Mouse (Mus musculus): ENCODE results near the gene Btg2. TPM values are rescaled to one million over a fixed set of nuclear protein-coding genes. Genes with fewer than 3 reads are reported as not detected.
A peak's percentile ranks its signal among the peaks of the same experiment; 100 is the strongest.

The Btg2 gene
- polyA plus RNA-seq, 1 experiment = 19.8 TPM

DNA sequence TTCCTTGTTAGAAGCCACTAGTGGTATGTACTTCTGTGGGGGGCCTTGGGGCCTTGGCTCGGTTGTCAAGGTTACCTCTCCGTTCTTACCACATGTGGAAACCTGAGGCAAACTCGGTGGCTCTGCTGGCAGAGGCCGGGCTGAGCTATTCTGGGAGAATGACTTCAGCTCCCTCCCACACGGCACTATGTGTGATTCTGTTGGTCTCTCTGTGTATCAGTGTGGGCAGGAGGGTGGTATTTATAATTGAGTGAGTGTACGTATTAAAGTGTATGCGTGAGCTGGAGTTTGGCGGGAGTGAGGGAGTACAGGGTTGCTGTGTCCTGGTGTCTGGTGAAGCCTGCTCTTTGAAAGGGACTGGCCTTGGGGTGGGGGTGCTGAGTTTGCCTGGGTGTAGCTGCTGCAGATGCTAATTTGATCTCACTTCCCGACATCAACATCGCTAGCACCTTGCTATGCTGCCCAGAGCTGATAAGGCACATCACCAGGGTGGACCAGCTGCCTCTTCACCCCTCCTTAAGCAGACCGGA is 4.1 kb upstream of the Btg2 start:
- H3K4me3 ChIP-seq (ENCODE audit: insufficient read depth, low read length) = no peak overlapping the region
- H3K27ac ChIP-seq (ENCODE audit: insufficient read depth, low read length) = peak overlapping the region; percentile 54
- TF ChIP-seq CTCF (IDR thresholded peaks at IDR 0.05; ENCODE audit: extremely low read depth, insufficient read depth, low read length) (no peak), POLR2A (IDR thresholded peaks at IDR 0.05; ENCODE audit: extremely low read depth, insufficient read depth, low read length) (no peak)
- peaks cover 12% of the 10 kb centered on the region for H3K4me1 ChIP-seq (ENCODE audit: control insufficient read depth, insufficient read depth, low read length)

DNA sequence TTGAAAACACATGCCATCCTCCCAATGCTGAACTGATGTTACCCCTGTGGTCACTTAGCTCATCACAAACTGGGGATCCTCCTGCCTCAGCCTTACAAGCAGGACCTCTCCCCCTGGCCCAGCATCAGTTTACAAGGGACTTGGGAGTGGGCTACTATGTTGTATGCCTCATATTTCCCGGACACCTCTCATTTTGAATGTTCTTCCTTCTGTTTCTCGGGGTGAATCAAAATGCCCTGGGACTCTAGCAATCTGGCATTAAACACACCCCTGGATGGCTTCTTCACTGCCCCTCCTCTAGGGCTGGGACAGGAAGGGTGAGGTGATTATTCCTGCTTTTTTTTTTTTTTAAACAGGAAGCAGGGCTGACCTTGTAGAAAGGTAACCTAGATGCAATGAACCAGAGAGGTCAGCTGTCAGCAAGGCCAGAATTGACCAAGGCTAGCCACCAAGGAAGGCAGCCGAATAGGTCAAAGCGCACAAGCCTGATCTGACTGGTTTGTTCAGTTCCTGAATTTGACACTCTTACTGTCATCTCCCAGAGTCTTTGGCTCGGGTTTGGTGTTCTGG is 2.0 kb upstream of the Btg2 start:
- TF ChIP-seq CTCF (IDR thresholded peaks at IDR 0.05; ENCODE audit: extremely low read depth, insufficient read depth, low read length) = no peak
- no peak for TF ChIP-seq POLR2A (IDR thresholded peaks at IDR 0.05; ENCODE audit: extremely low read depth, insufficient read depth, low read length)
- Histone ChIP-seq H3K27ac (ENCODE audit: insufficient read depth, low read length) (no peak overlapping the region), H3K4me1 (ENCODE audit: control insufficient read depth, insufficient read depth, low read length) (peaks cover 17% of the 10 kb centered on the region), H3K4me3 (ENCODE audit: insufficient read depth, low read length) (no peak overlapping the region)

DNA sequence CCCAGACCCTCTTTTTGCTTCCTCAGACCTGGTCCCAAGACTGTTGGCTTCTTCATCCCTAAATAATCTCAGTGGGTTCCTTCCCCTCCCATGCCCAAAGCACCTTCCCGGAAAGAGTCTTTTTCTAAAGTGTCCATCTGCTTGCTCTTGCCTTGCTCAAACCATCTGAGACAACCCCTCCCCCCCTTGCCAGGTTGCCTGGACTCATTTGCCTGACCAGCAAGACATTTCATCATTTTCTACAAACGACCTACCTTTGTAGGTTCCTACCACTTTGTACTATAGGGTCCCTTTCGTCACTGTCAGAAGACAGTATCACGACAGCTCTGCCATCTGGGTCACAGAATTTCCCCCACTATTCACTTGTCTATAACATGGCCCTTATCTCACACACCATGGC is 1.5 kb upstream of the Btg2 start:
- Histone ChIP-seq H3K4me3 (ENCODE audit: insufficient read depth, low read length) (no peak overlapping the region), H3K4me1 (ENCODE audit: control insufficient read depth, insufficient read depth, low read length) (peaks cover 17% of the 10 kb centered on the region), H3K27ac (ENCODE audit: insufficient read depth, low read length) (no peak overlapping the region)
- TF ChIP-seq POLR2A (IDR thresholded peaks at IDR 0.05; ENCODE audit: extremely low read depth, insufficient read depth, low read length) (no peak), CTCF (IDR thresholded peaks at IDR 0.05; ENCODE audit: extremely low read depth, insufficient read depth, low read length) (no peak)

DNA sequence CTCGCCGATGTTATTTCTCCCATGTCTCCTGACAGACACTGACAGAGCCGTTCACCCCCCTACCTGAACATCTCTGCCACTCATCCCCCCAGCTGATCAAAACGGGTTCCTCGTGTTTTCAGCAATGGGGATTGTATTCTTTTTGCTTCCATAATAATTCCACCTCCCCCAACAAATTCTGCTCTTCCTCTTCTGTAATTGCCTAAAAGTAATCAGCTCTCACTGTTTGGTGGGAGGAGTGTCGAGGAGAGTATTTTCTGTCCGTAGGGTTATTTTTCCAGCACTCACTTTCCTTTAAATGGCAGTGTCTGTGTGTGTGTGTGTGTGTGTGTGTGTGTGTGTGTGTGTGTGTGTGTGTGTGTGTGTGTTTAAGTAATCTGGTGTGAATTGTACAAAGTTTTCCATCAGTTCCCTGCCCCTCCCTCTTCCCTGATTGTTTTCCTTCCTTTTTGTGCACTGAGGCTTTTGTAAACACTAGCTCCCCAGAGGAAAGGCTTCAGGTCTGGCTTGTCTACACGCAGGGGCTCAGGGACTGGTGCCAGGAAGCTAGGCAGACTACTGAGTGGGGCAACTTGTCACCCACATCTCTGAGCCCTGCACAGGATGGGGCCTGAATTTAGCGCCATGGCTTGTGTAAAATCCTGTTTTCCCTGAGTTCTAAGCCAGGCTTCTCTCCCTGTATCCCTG is 700 bp upstream of the Btg2 start:
- TF ChIP-seq POLR2A (IDR thresholded peaks at IDR 0.05; ENCODE audit: extremely low read depth, insufficient read depth, low read length) = no peak
- no peak for TF ChIP-seq CTCF (IDR thresholded peaks at IDR 0.05; ENCODE audit: extremely low read depth, insufficient read depth, low read length)
- Histone ChIP-seq H3K4me1 (ENCODE audit: control insufficient read depth, insufficient read depth, low read length) (peaks cover 17% of the 10 kb centered on the region), H3K27ac (ENCODE audit: insufficient read depth, low read length) (peak overlapping the region; percentile 99), H3K4me3 (ENCODE audit: insufficient read depth, low read length) (peak overlapping the region; percentile 77)

DNA sequence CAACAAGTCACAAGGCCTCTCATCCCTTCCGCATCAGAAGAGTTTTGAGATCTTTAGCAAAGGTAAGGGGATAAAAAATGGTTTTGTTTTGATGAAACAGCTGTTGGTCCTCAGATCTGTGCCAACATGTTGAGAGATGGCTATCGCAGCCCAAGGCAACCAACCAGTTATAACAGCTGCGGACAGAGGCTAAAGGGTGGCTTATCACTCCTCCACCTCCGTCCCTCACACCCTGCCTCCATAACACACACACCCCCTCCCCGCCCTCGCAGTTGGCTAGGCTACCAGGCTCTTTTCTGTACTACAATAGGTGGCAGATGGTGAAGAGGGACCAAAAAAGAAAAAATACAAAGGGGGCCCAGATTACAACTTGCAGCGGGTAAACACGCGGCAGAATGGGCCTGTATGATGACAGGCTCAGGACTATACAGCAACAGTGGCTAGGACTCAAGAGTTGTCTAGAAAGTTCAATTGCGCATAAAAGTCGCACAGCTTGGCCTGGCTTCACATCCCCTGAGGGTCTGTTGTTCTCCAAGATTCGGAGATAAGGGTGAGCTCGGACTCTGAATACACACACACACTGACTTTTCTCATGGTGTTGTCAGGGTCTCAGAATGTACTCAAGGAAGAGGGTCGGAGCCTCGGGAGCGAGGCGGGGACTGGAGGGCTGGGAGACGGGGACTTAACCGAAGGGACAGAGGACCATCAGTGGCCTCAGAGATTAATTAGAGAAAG is 692 bp downstream of the Btg2 start:
- TF ChIP-seq POLR2A (IDR thresholded peaks at IDR 0.05; ENCODE audit: extremely low read depth, insufficient read depth, low read length) (no peak), CTCF (IDR thresholded peaks at IDR 0.05; ENCODE audit: extremely low read depth, insufficient read depth, low read length) (no peak)
- Histone ChIP-seq H3K4me3 (ENCODE audit: insufficient read depth, low read length) (peak overlapping the region; percentile 77), H3K4me1 (ENCODE audit: control insufficient read depth, insufficient read depth, low read length) (peaks cover 11% of the 10 kb centered on the region), H3K27ac (ENCODE audit: insufficient read depth, low read length) (peak overlapping the region; percentile 30)

DNA sequence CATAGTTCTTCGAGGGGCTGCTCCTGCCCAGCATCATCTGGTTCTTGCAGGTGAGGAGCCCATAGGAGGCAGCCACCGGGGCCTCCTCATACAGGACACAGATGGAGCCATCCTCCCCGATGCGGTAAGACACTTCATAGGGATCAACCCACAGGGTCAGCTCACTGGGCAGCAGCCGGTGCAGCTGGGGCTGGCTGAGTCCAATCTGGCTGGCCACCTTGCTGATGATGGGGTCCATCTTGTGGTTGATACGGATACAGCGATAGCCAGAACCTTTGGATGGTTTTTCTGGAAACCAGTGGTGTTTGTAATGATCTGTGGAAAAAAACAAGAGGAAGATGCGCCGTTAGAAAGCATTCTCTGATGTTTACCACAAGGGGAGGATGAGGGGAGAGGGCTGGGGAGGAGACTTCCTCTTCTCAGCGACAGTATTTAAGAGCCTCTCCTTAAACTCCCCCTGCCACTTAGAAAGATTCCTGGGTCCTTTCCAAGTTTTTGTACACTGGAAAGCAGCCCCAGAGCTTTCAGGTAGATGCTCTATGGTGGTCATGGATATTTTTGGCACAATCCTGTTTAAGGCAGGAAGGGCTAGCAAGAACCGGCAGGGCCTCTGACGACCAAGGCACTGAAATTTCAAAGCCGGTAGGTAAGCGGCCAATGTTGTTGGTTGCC is 1.4 kb downstream of the Btg2 start:
- Histone ChIP-seq H3K27ac (ENCODE audit: insufficient read depth, low read length) (peak overlapping the region; percentile 30), H3K4me1 (ENCODE audit: control insufficient read depth, insufficient read depth, low read length) (peaks cover 6% of the 10 kb centered on the region), H3K4me3 (ENCODE audit: insufficient read depth, low read length) (peak overlapping the region; percentile 77)
- TF ChIP-seq POLR2A (IDR thresholded peaks at IDR 0.05; ENCODE audit: extremely low read depth, insufficient read depth, low read length) = no peak
- TF ChIP-seq CTCF (IDR thresholded peaks at IDR 0.05; ENCODE audit: extremely low read depth, insufficient read depth, low read length) = 0 out of 2 replicates have a peak, but pooled peaks have one; percentile 3

DNA sequence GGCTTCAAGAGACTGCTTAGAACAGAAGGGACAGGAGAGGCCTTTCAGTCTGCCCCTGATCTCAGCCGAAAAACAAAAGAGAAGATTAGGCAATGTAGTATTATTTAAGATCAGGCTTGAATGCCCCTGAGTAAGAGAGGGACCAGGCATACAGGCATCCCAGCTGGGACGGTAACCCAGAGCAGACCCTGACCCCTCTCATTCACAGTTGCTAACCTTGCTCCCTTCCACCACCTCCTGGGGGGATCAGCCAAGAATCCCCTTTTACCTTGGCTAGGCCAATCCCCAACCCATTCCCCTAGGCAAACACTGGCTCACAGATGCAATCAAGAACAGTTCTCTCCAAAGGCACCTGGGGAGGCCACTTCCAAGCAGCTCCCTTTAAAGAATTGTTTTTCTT is 2.1 kb downstream of the Btg2 start:
- Histone ChIP-seq H3K27ac (ENCODE audit: insufficient read depth, low read length) (no peak overlapping the region), H3K4me1 (ENCODE audit: control insufficient read depth, insufficient read depth, low read length) (peaks cover 6% of the 10 kb centered on the region), H3K4me3 (ENCODE audit: insufficient read depth, low read length) (peak overlapping the region; percentile 77; the same call in 1 of the 2 replicates)
- no peak for TF ChIP-seq POLR2A (IDR thresholded peaks at IDR 0.05; ENCODE audit: extremely low read depth, insufficient read depth, low read length)
- TF ChIP-seq CTCF (IDR thresholded peaks at IDR 0.05; ENCODE audit: extremely low read depth, insufficient read depth, low read length) = no peak

DNA sequence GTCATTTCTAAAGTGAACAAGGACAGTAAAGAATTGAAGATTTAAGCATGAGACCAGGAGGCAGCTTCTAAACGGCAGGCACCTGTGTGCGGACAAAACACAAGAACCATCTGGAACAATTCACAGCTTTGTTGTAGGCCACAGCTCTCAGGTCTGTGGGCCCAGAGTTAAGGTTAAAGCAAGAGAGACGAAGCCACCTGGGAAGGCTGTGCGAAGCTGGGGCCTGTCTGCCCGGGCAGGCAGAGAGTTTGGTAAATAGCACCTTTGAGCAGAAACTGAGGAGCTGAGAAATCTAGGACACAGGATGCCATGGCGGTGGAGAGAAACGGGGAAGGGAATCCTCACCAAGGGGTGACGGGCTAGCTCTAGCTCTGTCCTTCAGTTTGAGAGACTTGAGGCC is 3.4 kb downstream of the Btg2 start:
- peaks cover 6% of the 10 kb centered on the region for H3K4me1 ChIP-seq (ENCODE audit: control insufficient read depth, insufficient read depth, low read length)
- H3K4me3 ChIP-seq (ENCODE audit: insufficient read depth, low read length) = no peak overlapping the region
- H3K27ac ChIP-seq (ENCODE audit: insufficient read depth, low read length) = no peak overlapping the region
- no peak for TF ChIP-seq POLR2A (IDR thresholded peaks at IDR 0.05; ENCODE audit: extremely low read depth, insufficient read depth, low read length)
- no peak for TF ChIP-seq CTCF (IDR thresholded peaks at IDR 0.05; ENCODE audit: extremely low read depth, insufficient read depth, low read length)

DNA sequence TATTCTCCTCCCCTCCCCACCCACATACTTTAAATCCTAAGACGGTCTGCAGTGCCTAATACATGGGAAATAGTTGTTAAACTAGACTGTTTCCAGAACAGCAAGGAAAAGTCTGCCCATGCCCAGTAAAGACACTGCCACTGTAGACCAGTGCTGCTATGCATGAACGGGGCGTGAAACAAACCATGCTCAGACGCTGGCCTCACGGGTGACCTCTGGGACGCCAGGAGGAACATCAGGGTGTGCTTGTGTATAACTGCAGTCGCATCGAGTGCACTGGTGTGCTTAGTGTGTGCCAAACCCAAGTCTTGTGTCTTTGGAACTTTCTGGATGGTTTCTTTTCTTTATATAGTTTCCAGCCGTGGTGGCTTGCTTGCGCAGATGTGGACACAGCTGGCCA is 4.3 kb downstream of the Btg2 start:
- Histone ChIP-seq H3K4me1 (ENCODE audit: control insufficient read depth, insufficient read depth, low read length) (peaks cover 4% of the 10 kb centered on the region; the same call in 1 of the 2 replicates), H3K27ac (ENCODE audit: insufficient read depth, low read length) (no peak overlapping the region), H3K4me3 (ENCODE audit: insufficient read depth, low read length) (no peak overlapping the region)
- TF ChIP-seq POLR2A (IDR thresholded peaks at IDR 0.05; ENCODE audit: extremely low read depth, insufficient read depth, low read length) (no peak), CTCF (IDR thresholded peaks at IDR 0.05; ENCODE audit: extremely low read depth, insufficient read depth, low read length) (no peak)
